Mouse (Mus musculus): ENCODE results near the gene Pot1a. TPM values are rescaled to one million over a fixed set of nuclear protein-coding genes. Genes with fewer than 3 reads are reported as not detected.

Pot1a gene
- 11.5 TPM for polyA plus RNA-seq (2021)

DNA sequence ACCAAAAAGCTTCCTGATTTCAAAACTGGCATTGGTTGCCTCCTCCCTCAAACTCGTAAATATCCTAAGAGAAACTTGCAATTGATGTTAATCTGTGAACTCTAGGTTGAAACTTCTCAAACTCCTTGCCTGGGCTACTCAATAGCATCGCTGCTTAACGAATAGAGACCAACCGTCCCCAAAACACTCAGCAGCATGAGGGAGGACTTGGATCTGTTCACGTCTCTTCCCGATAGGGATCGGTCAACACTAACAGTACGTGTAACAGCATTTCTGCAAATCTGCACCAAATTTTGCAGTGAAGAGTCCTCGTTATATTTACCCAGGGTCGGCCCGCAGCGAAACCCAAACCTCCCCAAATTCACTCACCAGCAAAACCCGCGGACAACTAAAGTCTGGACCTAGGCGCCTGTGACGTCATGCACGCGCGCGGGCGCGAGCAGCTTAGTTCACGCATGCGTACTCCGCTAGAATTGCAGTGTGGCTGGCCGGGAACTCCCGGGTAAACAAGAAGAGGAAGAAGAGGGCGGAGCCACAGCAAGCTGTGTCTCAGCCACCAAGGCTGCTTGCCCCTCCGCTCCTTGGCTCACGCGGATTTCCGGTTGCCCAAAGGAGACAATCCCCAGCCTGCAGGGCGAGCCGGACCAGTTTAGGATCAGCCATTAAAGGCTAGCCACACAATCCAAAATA is at the start of gene Pot1a:
TSS of gene Pot1a (minus strand) at position 441 of the 690 bp plus-strand sequence.
- CTCF ChIA-PET, result no interaction called here
- DNase-seq (ENCODE audit: low read depth, low spot score), result peak; percentile 91
- POLR2A ChIA-PET, result no interaction called here

DNA sequence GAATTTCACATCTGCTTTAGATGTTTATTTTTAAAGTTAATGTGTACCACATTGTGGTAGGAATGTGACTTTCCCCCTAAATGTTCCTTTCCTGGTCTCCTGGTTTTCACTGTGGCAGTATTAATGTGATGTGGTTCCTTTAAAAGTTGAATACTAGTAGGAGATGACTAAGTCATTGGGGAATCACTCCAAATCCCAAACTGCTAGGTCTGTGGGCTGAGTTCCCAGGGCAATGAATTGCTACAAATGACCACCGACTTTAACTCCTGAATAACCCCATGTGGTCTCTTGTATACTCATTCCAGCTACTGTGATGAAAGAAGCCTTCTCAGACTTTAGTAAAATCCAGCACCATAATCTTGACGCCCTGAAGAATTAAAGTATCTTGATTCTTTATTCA is 27.2 kb upstream of the Pot1a start:
- in situ Hi-C loops (cut with MboI; ENCODE audit: low pct_unique_long_range_greater_than_20kb), result no loop called here
- CTCF ChIA-PET, result no interaction called here
- POLR2A ChIA-PET, result no interaction called here
- ATAC-seq (peak; percentile 39), DNase-seq (ENCODE audit: low read depth, low spot score) (no peak)
- no peak for TF ChIP-seq CTCF (IDR thresholded peaks at IDR 0.05)
- H3K27me3 ChIP-seq, result peaks cover 5% of the 10 kb centered on the region

More for the DNA sequence above, at the start of gene Pot1a:
- H3K27me3 ChIP-seq, result peaks cover 11% of the 10 kb centered on the region
- in situ Hi-C loops (cut with MboI; ENCODE audit: low pct_unique_long_range_greater_than_20kb), result no loop called here
- peak; percentile 100 for ATAC-seq
- no peak for TF ChIP-seq CTCF (IDR thresholded peaks at IDR 0.05)

DNA sequence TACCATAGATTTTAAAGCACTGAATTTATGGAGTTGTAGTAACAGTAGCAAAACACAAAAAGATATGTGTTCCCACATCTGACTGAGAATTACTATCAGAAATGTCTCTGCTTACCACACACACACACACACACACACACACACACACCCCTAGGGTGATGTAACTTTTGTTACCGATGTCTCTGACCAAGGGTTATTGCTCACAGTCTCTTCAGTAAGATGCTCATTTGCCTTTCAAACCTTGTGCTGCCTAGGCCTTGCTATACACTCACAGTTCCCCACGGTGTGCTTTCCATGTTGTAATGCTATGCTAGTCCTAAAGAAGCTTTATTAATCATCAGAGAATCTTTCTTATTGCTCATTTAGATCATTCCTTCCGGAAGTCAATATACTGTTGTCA is 3.0 kb downstream of the Pot1a start:
- H3K27me3 ChIP-seq, result no peaks in the 10 kb centered on the region
- no peak for ATAC-seq
- POLR2A ChIA-PET, result no interaction called here
- TF ChIP-seq CTCF (IDR thresholded peaks at IDR 0.05), result no peak
- DNase-seq (ENCODE audit: low read depth, low spot score), result no peak
- CTCF ChIA-PET, result no interaction called here
- in situ Hi-C loops (cut with MboI; ENCODE audit: low pct_unique_long_range_greater_than_20kb), result no loop called here

DNA sequence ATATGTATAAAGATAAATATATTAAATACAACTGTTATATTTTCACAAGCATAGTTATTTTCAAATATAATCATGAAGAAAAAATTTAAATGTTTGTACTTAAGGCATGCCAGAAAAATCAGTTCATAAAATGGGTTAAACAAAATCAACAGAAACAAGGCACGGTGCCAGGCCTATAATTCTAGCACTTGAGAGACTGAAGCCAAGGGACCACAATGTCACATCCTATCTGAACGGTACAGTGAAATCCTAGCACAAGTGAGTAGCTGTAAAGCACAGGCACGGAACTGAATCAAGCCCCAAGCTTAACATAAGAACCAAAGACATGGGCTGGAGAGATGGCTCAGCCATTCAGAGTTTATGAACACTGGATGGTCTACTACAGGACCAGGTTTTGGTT is 6.8 kb downstream of the Pot1a start:
- in situ Hi-C loops (cut with MboI; ENCODE audit: low pct_unique_long_range_greater_than_20kb), result no loop called here
- ATAC-seq (no peak), DNase-seq (ENCODE audit: low read depth, low spot score) (no peak)
- TF ChIP-seq CTCF (IDR thresholded peaks at IDR 0.05), result no peak
- ChIA-PET POLR2A (no interaction called here), CTCF (interaction anchor here (1.6 kb wide), 1 partner anchor 10 kb away, joined by 3 read pairs; no protein-coding TSS in a partner anchor)
- H3K27me3 ChIP-seq, result no peaks in the 10 kb centered on the region

DNA sequence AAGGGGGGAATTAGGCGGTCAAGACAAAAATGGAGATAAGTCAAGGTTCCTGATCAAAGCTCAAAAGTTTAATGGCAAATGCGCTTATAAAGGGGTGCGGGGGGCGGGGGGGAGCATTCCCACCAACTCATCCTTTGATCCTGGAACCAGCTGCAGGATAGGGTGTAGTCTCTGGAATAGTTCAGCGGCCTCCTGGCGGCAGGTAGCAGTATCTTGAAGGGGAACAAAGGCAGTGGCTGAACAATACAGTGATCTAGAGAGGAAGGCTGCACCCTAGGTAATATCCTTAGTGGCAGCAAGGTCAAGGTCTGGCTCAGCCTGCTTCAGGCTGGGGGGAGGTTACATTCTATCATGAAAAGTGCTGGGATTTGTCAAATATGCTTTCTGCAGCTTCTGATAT is 7.8 kb downstream of the Pot1a start:
- ChIA-PET CTCF (interaction anchor here (1.0 kb wide), 1 partner anchor 13 kb away, joined by 3 read pairs; no protein-coding TSS in a partner anchor), POLR2A (no interaction called here)
- H3K27me3 ChIP-seq, result no peaks in the 10 kb centered on the region
- TF ChIP-seq CTCF (IDR thresholded peaks at IDR 0.05), result no peak
- DNase-seq (ENCODE audit: low read depth, low spot score), result no peak
- in situ Hi-C loops (cut with MboI; ENCODE audit: low pct_unique_long_range_greater_than_20kb), result no loop called here
- no peak for ATAC-seq

DNA sequence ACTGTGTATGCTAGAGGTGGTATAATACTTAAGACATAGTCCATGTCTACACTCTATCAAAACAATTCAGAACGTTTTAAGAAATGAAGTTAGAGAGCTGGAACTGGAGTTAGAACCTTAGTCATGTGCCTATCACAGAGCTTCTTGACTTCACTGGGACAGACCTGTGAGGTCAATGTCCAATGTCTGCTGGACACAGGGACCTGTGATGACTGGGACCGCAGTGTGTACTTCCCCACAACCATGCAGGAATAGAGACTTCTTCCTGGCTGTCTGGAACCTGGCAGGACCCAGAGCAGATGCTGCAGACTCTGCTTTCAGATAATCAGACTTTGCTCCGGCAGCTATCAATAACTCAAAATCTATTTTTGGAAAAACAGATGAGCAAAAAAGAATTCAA is 40.8 kb downstream of the Pot1a start:
- H3K27me3 ChIP-seq, result no peaks in the 10 kb centered on the region
- POLR2A ChIA-PET, result no interaction called here
- in situ Hi-C loops (cut with MboI; ENCODE audit: low pct_unique_long_range_greater_than_20kb), result loop anchor here (25.0 kb wide), 1 partner anchor 756 kb away; no protein-coding TSS in a partner anchor
- DNase-seq (ENCODE audit: low read depth, low spot score) (no peak), ATAC-seq (no peak)
- TF ChIP-seq CTCF (IDR thresholded peaks at IDR 0.05), result no peak
- CTCF ChIA-PET, result no interaction called here

DNA sequence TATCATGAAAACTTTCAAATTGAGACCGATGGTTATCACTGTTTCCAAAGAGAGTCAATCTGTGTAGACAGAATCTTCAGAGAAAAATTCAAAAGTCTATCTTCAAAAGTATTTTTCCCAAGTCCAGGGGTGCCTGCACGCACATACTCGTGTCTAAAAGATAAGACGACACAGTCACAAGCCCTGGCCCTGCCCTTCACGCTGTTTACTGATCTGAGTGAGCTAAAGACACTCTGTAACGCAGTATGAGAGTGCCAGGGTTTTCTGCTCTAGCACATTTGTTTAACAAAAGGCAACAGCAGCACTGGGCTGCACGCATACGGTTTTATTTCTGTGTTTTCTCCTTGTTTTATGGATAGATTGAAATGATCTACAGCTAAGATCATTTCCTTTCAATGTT is 41.5 kb downstream of the Pot1a start:
- DNase-seq (ENCODE audit: low read depth, low spot score) (no peak), ATAC-seq (no peak)
- no peaks in the 10 kb centered on the region for H3K27me3 ChIP-seq
- CTCF ChIA-PET, result no interaction called here
- in situ Hi-C loops (cut with MboI; ENCODE audit: low pct_unique_long_range_greater_than_20kb), result loop anchor here (25.0 kb wide), 1 partner anchor 755 kb away; no protein-coding TSS in a partner anchor
- POLR2A ChIA-PET, result no interaction called here
- TF ChIP-seq CTCF (IDR thresholded peaks at IDR 0.05), result no peak

DNA sequence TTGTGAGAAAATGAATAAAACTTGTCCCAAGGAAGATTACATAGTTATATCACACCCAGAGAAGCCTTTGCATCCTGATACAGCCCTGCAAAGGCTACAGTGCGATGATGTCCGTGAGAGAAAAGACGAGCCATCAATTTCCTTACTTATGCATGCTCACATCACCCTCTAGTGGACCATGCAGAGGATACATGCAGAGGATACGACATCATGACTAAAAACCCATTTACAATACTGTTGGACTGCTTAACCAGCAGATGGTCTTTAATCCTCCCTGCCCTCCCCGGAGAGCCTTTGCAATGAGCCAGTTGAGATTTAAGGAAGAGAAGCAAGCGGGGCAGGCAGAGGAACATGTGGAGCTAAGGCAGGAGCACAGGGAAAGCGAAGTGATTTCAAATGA is 42.0 kb downstream of the Pot1a start:
- in situ Hi-C loops (cut with MboI; ENCODE audit: low pct_unique_long_range_greater_than_20kb), result loop anchor here (25.0 kb wide), 1 partner anchor 755 kb away; no protein-coding TSS in a partner anchor
- ChIA-PET POLR2A (no interaction called here), CTCF (no interaction called here)
- DNase-seq (ENCODE audit: low read depth, low spot score) (no peak), ATAC-seq (no peak)
- TF ChIP-seq CTCF (IDR thresholded peaks at IDR 0.05), result peak; percentile 38
- H3K27me3 ChIP-seq, result no peaks in the 10 kb centered on the region

DNA sequence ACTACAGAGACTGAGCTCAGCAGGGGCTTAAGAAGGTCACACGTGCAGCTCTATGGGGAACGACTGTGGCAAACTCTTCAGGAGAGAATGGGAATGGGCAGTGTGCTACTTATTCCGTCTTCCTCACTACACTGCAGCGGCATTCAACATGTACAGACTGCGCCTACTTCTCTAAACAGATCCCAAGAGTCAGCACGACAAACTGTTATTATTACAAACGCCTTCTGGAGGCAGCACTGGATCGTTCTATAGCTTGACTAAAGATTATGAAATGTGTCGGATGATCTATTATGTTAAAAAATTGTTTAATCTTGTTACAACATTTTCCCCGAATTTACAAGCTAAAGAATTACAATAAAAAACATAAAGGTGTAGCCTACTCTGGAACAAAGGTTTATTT is 42.8 kb downstream of the Pot1a start:
- CTCF ChIA-PET, result no interaction called here
- in situ Hi-C loops (cut with MboI; ENCODE audit: low pct_unique_long_range_greater_than_20kb), result loop anchor here (25.0 kb wide), 1 partner anchor 754 kb away; no protein-coding TSS in a partner anchor
- H3K27me3 ChIP-seq, result no peaks in the 10 kb centered on the region
- ATAC-seq (no peak), DNase-seq (ENCODE audit: low read depth, low spot score) (no peak)
- no peak for TF ChIP-seq CTCF (IDR thresholded peaks at IDR 0.05)
- POLR2A ChIA-PET, result no interaction called here

DNA sequence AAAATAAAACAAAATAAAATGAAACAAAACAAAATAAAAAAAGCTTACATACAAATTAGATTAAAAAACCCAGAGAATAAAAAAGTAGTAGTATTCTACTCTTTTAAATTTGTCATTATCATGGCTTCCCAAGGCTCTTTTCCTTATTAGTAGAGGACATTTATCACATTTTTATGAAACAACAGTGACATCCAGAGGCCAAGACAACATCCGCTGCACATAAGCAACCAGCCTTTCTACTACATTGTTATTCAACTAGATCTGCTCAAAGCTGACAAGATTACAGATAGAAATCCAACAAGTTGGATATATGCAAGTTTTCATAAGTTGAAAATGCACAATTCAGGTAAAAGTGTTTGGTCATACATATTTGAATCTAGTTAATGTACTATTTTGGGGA is 56.4 kb downstream of the Pot1a start:
- in situ Hi-C loops (cut with MboI; ENCODE audit: low pct_unique_long_range_greater_than_20kb), result loop anchor here (25.0 kb wide), 1 partner anchor 740 kb away; no protein-coding TSS in a partner anchor
- POLR2A ChIA-PET, result no interaction called here
- DNase-seq (ENCODE audit: low read depth, low spot score) (no peak), ATAC-seq (no peak)
- CTCF ChIA-PET, result no interaction called here
- no peaks in the 10 kb centered on the region for H3K27me3 ChIP-seq
- TF ChIP-seq CTCF (IDR thresholded peaks at IDR 0.05), result no peak

DNA sequence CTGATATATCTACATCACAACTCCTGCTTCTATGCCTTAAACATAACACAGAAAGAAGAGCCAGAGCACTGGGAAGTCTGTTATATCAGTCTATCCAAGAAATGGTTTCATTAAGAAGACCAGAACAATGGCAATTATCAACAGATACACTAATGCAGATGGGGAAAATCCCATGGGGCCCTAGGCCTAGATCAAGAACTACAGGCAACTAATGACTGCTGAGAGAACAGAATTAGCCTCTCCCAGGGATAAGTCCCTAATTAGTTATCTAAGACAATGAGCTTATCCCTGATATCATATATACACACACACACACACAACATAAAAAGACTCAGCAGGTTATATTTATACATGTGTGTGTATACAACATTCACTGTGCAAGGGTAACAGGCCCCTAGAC is 72.5 kb downstream of the Pot1a start:
- ATAC-seq, result no peak
- ChIA-PET CTCF (no interaction called here), POLR2A (no interaction called here)
- DNase-seq (ENCODE audit: low read depth, low spot score), result no peak
- H3K27me3 ChIP-seq, result peaks cover 7% of the 10 kb centered on the region
- in situ Hi-C loops (cut with MboI; ENCODE audit: low pct_unique_long_range_greater_than_20kb), result no loop called here
- TF ChIP-seq CTCF (IDR thresholded peaks at IDR 0.05), result no peak

DNA sequence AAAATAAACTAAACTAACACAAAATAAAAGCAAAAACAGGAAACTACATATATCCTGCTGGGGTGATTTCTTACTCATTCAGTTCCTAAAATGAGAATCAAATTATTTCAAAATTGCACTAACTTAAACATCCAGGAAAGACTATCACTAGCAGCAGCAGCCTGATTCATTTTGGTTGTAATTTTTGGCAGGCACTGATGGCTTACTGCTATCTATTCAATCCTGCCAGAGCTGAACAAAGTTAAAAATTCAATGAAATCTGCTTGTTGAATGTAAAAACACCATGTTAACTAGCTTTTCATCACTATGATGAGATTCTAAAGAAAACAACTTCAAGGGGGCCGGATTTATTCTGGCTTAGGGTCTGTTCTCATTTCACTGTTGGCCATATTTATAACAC is 82.5 kb downstream of the Pot1a start:
- ChIA-PET POLR2A (no interaction called here), CTCF (no interaction called here)
- in situ Hi-C loops (cut with MboI; ENCODE audit: low pct_unique_long_range_greater_than_20kb), result no loop called here
- ATAC-seq (no peak), DNase-seq (ENCODE audit: low read depth, low spot score) (no peak)
- no peak for TF ChIP-seq CTCF (IDR thresholded peaks at IDR 0.05)
- peaks cover 27% of the 10 kb centered on the region for H3K27me3 ChIP-seq

Data from Patski (cell line).